37 mouse cellular contexts compared by ENCODE assay signal in the genomic region with DNA sequence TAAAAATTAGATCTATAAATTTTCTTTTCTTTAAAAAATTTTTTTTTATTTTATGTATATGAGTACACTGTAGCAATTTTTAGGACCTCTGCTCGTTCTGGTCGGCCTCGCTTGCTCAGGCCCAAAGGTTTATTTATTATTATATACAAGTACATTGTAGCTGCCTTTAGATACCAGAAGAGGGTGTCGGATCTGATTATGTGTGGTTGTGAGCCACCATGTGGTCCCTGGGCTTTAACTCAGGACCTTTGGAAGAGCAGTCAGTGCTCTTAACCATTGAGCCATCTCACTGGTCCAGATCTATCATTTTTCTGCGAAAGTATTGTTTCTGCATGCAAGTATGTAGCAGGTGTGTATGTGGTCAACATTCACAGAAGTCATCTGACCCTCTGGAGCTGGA. TPM values are rescaled to one million over a fixed set of nuclear protein-coding genes. Genes with fewer than 3 reads are reported as not detected.
"Had no signal": no experiment of that assay in that cellular context is flagged by ENCODE, and none has a peak within 500 bp of the region (broad histone marks: within the 10 kb centered on the region; RNA-seq: fewer than 3 reads in every experiment).

No protein-coding gene starts in this region.

- H3K4me2 ChIP-seq: embryonic facial prominence, embryonic 12.5 days; embryonic facial prominence, embryonic 13.5 days; embryonic facial prominence, embryonic 15.5 days; forebrain, embryonic 12.5 days; forebrain, embryonic 13.5 days; forebrain, embryonic 15.5 days had no signal

- DNase-seq: cerebellum, adult 2 months; cerebellum, adult 8-10 months; cerebellum, adult 9-10 months; cerebellum, adult 9-11 months; cerebellum, postnatal 10 days; cerebellum, postnatal 14 days; cerebellum, postnatal 25 days; cerebellum, postnatal 36 days; gastrocnemius, adult 2 months; gastrocnemius, postnatal 10 days; gastrocnemius, postnatal 14 days; gastrocnemius, postnatal 25 days; gastrocnemius, postnatal 36 days; heart, adult 18-20 months had no signal

- H3K9ac ChIP-seq: embryonic facial prominence, embryonic 12.5 days; embryonic facial prominence, embryonic 13.5 days; embryonic facial prominence, embryonic 15.5 days; forebrain, embryonic 12.5 days; forebrain, embryonic 13.5 days; forebrain, embryonic 15.5 days had no signal

- H3K4me3 ChIP-seq: embryonic facial prominence, embryonic 10.5 days; embryonic facial prominence, embryonic 12.5 days; embryonic facial prominence, embryonic 13.5 days; embryonic facial prominence, embryonic 15.5 days; erythroblast, embryonic 14.5 days; forebrain, embryonic 10.5 days; forebrain, embryonic 12.5 days; forebrain, embryonic 13.5 days; forebrain, embryonic 15.5 days; gastrocnemius, adult 2 months; heart, embryonic 10.5 days had no signal

- H3K4me1 ChIP-seq: forebrain, embryonic 12.5 days; forebrain, embryonic 13.5 days; forebrain, embryonic 15.5 days; heart, embryonic 10.5 days had no signal

- H3K9me3 ChIP-seq: embryonic facial prominence, embryonic 10.5 days; embryonic facial prominence, embryonic 12.5 days; embryonic facial prominence, embryonic 13.5 days; embryonic facial prominence, embryonic 15.5 days; forebrain, embryonic 10.5 days; forebrain, embryonic 12.5 days; forebrain, embryonic 13.5 days; forebrain, embryonic 15.5 days; heart, embryonic 10.5 days had no signal

- H3K27me3 ChIP-seq: embryonic facial prominence, embryonic 12.5 days; embryonic facial prominence, embryonic 13.5 days; embryonic facial prominence, embryonic 15.5 days; forebrain, embryonic 12.5 days; forebrain, embryonic 13.5 days; forebrain, embryonic 15.5 days had no signal

- H3K36me3 ChIP-seq: embryonic facial prominence, embryonic 10.5 days; embryonic facial prominence, embryonic 12.5 days; embryonic facial prominence, embryonic 13.5 days; embryonic facial prominence, embryonic 15.5 days; forebrain, embryonic 10.5 days; forebrain, embryonic 12.5 days; forebrain, embryonic 15.5 days; heart, embryonic 10.5 days had no signal

- H3K27ac ChIP-seq: embryonic facial prominence, embryonic 12.5 days; embryonic facial prominence, embryonic 13.5 days; embryonic facial prominence, embryonic 15.5 days; forebrain, embryonic 10.5 days; forebrain, embryonic 12.5 days; forebrain, embryonic 13.5 days; forebrain, embryonic 15.5 days; gastrocnemius, adult 2 months; heart, embryonic 10.5 days had no signal

- ATAC-seq: forebrain, embryonic 13.5 days; forebrain, embryonic 14.5 days; forebrain, embryonic 15.5 days; forebrain, embryonic 16.5 days had no signal

RNA-seq across cellular contexts. Expression of a gene that starts 4.6 kb away (rescaled TPM):
- total RNA-seq: common myeloid progenitor, adult 5-6 weeks; gastrocnemius, adult 18-20 months; gastrocnemius, adult 2 months; gastrocnemius, adult 8-10 months; gastrocnemius, postnatal 10 days; gastrocnemius, postnatal 14 days; gastrocnemius, postnatal 25 days; gastrocnemius, postnatal 36 days; gastrocnemius, postnatal 4 days; granulocyte monocyte progenitor cell, adult 5-6 weeks; heart, adult 18-20 months; heart, adult 8-10 months had no signal
- polyA plus RNA-seq: cerebellum, adult 2 months; cortical plate, adult 2 months; embryonic facial prominence, embryonic 10.5 days; embryonic facial prominence, embryonic 11.5 days; embryonic facial prominence, embryonic 12.5 days; embryonic facial prominence, embryonic 13.5 days; embryonic facial prominence, embryonic 14.5 days; embryonic facial prominence, embryonic 15.5 days; erythroblast, embryonic 14.5 days; forebrain, embryonic 10.5 days; forebrain, embryonic 12.5 days; forebrain, embryonic 13.5 days; forebrain, embryonic 14.5 days; forebrain, embryonic 15.5 days; forebrain, embryonic 16.5 days; frontal cortex, adult 2 months; gonadal fat pad, adult 2 months; heart, embryonic 10.5 days had no signal
